Mouse (Mus musculus): Measurements from ENCODE around the gene Dync1i1.

DNA sequence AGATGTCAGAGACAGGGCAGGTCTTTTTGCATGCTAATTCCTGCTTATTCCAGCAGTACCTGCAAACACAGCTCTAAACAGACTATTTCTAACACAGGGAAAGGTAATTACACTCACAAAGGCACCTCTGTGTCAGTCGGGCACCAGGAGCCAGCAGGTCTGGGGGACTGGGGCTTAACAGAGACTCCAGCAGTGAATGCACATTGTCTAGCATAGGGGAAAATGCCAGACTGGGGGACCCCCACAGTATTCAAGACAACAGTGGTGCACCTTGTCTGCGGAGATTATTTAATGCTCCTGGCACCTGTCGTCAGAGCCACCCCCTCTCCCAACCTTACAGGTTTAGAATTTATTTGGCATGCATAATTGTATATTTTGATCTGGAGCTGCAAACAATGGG, 333.1 kb downstream of the Dync1i1 start:
- TF ChIP-seq CTCF (IDR thresholded peaks at IDR 0.05; ENCODE audit: low read depth, low read length): no peak
- TF ChIP-seq POLR2A (IDR thresholded peaks at IDR 0.05; ENCODE audit: borderline replicate concordance, low read depth, low read length): no peak

All from bone marrow macrophage, adult 2 months (primary cell).